Mouse (Mus musculus) heart, embryonic 13.5 days (tissue): Measurements from ENCODE around the gene BC024063. TPM values are rescaled to one million over a fixed set of nuclear protein-coding genes. Genes with fewer than 3 reads are reported as not detected.

Experiments used
- polyA plus RNA-seq: library from polyadenylated mRNA; unstranded; fragments of >200 nt; fragmentation: Nextera tagmentation; extraction: Ambion mirVana; gene quantifications from 2 replicates; pipeline ENCODE4 v1.2.1, GENCODE M21; 2015

Gene BC024063
- polyA plus RNA-seq, 1 experiment from 2014 or later, result 3.4 TPM

Other genes starting within 250 kb of the BC024063 start
- gene Gm32687, start 219.4 kb upstream of the BC024063 start, polyA plus RNA-seq, result 4.1 and 4.9 TPM in 2 replicates
- 2.0 and 2.3 TPM in 2 replicates for gene Zfp781, start 152.9 kb upstream of the BC024063 start, polyA plus RNA-seq
- gene Zfp873, start 35.2 kb upstream of the BC024063 start, polyA plus RNA-seq, result 10.8 and 11.1 TPM in 2 replicates
- gene AU041133, start 44.7 kb downstream of the BC024063 start, polyA plus RNA-seq, result 3.4 and 4.4 TPM in 2 replicates
- gene Zfp938, start 157.9 kb downstream of the BC024063 start, polyA plus RNA-seq, result 10.4 and 12.2 TPM in 2 replicates
- not detected in 2 replicates for gene 4932415D10Rik, start 233.2 kb downstream of the BC024063 start, polyA plus RNA-seq